Mouse (Mus musculus): Measurements from ENCODE around the gene Gpr108.

DNA sequence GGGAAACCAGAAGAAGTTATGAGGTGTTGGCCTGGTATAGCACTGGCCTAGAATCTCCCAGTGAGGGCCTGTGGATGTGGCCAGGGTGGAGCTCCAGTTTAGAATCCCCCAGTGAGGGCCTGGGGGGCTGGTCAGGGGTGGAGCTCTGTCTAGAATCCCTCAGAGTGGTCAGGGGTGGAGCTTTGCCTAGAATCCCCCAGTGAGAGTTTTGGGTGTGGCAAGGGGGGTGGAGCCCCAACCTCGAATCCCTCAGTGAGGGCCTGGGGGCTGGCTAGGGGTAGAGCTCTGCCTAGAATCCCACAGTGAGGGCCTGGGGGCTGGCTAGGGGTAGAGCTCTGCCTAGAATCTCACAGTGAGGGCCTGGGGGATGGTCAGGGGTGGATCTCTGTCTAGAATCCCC lies 13.6 kb upstream of the Gpr108 start:
- TF ChIP-seq CTCF (conservative IDR thresholded peaks at IDR 0.05; ENCODE audit: low read length) (no peak), NANOG (IDR thresholded peaks at IDR 0.05; ENCODE audit: borderline replicate concordance, low read length) (no peak), POU5F1 (IDR thresholded peaks at IDR 0.05; ENCODE audit: borderline replicate concordance, low read length) (no peak)

Data from E14TG2a.4 (cell line).